Mouse (Mus musculus) intestine, embryonic 14.5 days (tissue): Measurements from ENCODE around the gene Hipk2. TPM values are rescaled to one million over a fixed set of nuclear protein-coding genes. Genes with fewer than 3 reads are reported as not detected.

Experiments
- ATAC-seq: fragments of 200-750 bp; cut with Nextera tagmentation; replicated peaks from 2 replicates; pipeline ENCODE4 v1.8.0; 2017; ENCODE audit warnings: low read depth, moderate number of reproducible peaks, moderate TSS enrichment, moderate library complexity; ENCODE audit not compliant: low FRiP score, low TSS enrichment
- DNase-seq: peaks from one replicate; pipeline ENCODE4 v3.0.0-alpha.2; 2018; ENCODE audit warnings: low spot score
- H3K27ac ChIP-seq: fragments of 300-500 bp; sonication (generic); 2 replicates; pipeline ENCODE4 v1.5.1; 2014; ENCODE audit warnings: low read depth, mild to moderate bottlenecking, control low read depth
- H3K27me3 ChIP-seq: fragments of 300-500 bp; sonication (generic); replicated peaks from 2 replicates; pipeline ENCODE4 v1.6.1; 2014; ENCODE audit warnings: low read length, control low read depth; ENCODE audit not compliant: control insufficient read depth, insufficient read depth
- H3K36me3 ChIP-seq: fragments of 300-500 bp; sonication (generic); 2 replicates; pipeline ENCODE4 v1.6.1; 2014; ENCODE audit warnings: low read length, control low read depth; ENCODE audit not compliant: control insufficient read depth, insufficient read depth
- H3K4me1 ChIP-seq: fragments of 300-500 bp; sonication (generic); replicated peaks from 2 replicates; pipeline ENCODE4 v1.6.1; 2014; ENCODE audit warnings: low read length, control low read depth, mixed read lengths; ENCODE audit not compliant: control insufficient read depth, insufficient read depth
- H3K4me2 ChIP-seq: fragments of 300-500 bp; sonication (generic); 2 replicates; pipeline ENCODE4 v1.6.1; 2014; ENCODE audit warnings: low read length
- H3K4me3 ChIP-seq: fragments of 300-500 bp; sonication (generic); 2 replicates; pipeline ENCODE4 v1.5.1; 2014; ENCODE audit warnings: low read depth, low read length, control low read depth, mixed read lengths
- H3K9ac ChIP-seq: fragments of 300-500 bp; sonication (generic); 2 replicates; pipeline ENCODE4 v1.6.1; 2014; ENCODE audit warnings: mild to moderate bottlenecking, low read length
- H3K9me3 ChIP-seq: fragments of 300-500 bp; sonication (generic); 2 replicates; pipeline ENCODE4 v1.6.1; 2016; ENCODE audit warnings: low read length, control low read depth; ENCODE audit not compliant: control insufficient read depth
- WGBS: fragments of 180-500 bp; shearing (Covaris S2); extraction: QIAGEN DNeasy Blood & Tissue Kit; methylation state at CpG from one replicate; pipeline ENCODE4 v1.1.7; 2014; 5-methylcytosine and 5-hydroxymethylcytosine counted together
- polyA plus RNA-seq: library from polyadenylated mRNA; unstranded; fragments of >200 nt; fragmentation: Nextera tagmentation; extraction: Ambion mirVana; gene quantifications from 2 replicates; pipeline ENCODE4 v1.2.1, GENCODE M21; 2014

The Hipk2 gene
- 24.7 and 27.9 TPM in 2 replicates for polyA plus RNA-seq

- Histone ChIP-seq H3K9me3 (no peaks in the 10 kb centered on the region), H3K4me3 (peak within 1 kb of the TSS; percentile 87), H3K4me2 (peak within 1 kb of the TSS; percentile 64), H3K4me1 (peaks cover 21% of the 10 kb centered on the region; the same call in 1 of the 2 replicates), H3K27ac (peak within 1 kb of the TSS; percentile 95), H3K27me3 (no peaks in the 10 kb centered on the region), H3K9ac (peak within 1 kb of the TSS; percentile 99), H3K36me3 (0 out of 2 replicates have a peak, but pooled peaks cover 6% of the 10 kb centered on the region)
- under 1% methylated on average over 91 of the region's 108 CpGs for WGBS
- DNase-seq (peak; percentile 89), ATAC-seq (peak; percentile 95)
Measured at GRCm38 (mm10) chr6:38876071-38876911, at the start of gene Hipk2. Gene Hipk2, minus strand, starts transcription at chr6:38876165.

GRCm38 (mm10) chr6:38925719-38926118 is 49.8 kb upstream of the Hipk2 start:
- 63% methylated on average over 7 of the region's 7 CpGs for WGBS
- Histone ChIP-seq H3K27me3 (no peaks in the 10 kb centered on the region), H3K4me3 (no peak overlapping the region), H3K27ac (no peak overlapping the region), H3K9me3 (no peaks in the 10 kb centered on the region), H3K9ac (no peak overlapping the region), H3K4me1 (peaks cover 10% of the 10 kb centered on the region), H3K4me2 (no peak overlapping the region), H3K36me3 (no peaks in the 10 kb centered on the region)
- ATAC-seq (no peak), DNase-seq (no peak)

GRCm38 (mm10) chr6:38923870-38924817 is 48.2 kb upstream of the Hipk2 start:
- 78% methylated on average over 18 of the region's 18 CpGs for WGBS
- no peak for DNase-seq

GRCm38 (mm10) chr6:38923450-38923849 is 47.5 kb upstream of the Hipk2 start:
- ATAC-seq (no peak), DNase-seq (no peak)
- Histone ChIP-seq H3K27me3 (no peaks in the 10 kb centered on the region), H3K4me1 (peaks cover 10% of the 10 kb centered on the region), H3K4me3 (no peak overlapping the region), H3K36me3 (no peaks in the 10 kb centered on the region), H3K9ac (no peak overlapping the region), H3K27ac (0 out of 2 replicates have a peak overlapping the region, but pooled peaks have one; percentile 33), H3K4me2 (no peak overlapping the region), H3K9me3 (no peaks in the 10 kb centered on the region)
- WGBS = 76% methylated on average over 4 of the region's 4 CpGs

More at GRCm38 (mm10) chr6:38923870-38924817, 48.2 kb upstream of the Hipk2 start:
- H3K4me3 ChIP-seq = no peak overlapping the region
- no peaks in the 10 kb centered on the region for H3K36me3 ChIP-seq
- H3K9ac ChIP-seq = no peak overlapping the region
- H3K27ac ChIP-seq = no peak overlapping the region
- H3K4me2 ChIP-seq = no peak overlapping the region
- H3K9me3 ChIP-seq = no peaks in the 10 kb centered on the region
- H3K4me1 ChIP-seq = peaks cover 10% of the 10 kb centered on the region
- peak; percentile 75 for ATAC-seq
- H3K27me3 ChIP-seq = no peaks in the 10 kb centered on the region

GRCm38 (mm10) chr6:38922517-38922916 is 46.6 kb upstream of the Hipk2 start:
- Histone ChIP-seq H3K4me1 (peaks cover 13% of the 10 kb centered on the region), H3K9me3 (no peaks in the 10 kb centered on the region), H3K27me3 (no peaks in the 10 kb centered on the region), H3K9ac (no peak overlapping the region), H3K4me2 (no peak overlapping the region), H3K27ac (no peak overlapping the region), H3K4me3 (no peak overlapping the region), H3K36me3 (no peaks in the 10 kb centered on the region)
- ATAC-seq (no peak), DNase-seq (no peak)
- 55% methylated on average over 2 of the region's 2 CpGs for WGBS

- H3K4me2 ChIP-seq = no peak overlapping the region
- no peaks in the 10 kb centered on the region for H3K36me3 ChIP-seq
- peaks cover 10% of the 10 kb centered on the region for H3K4me1 ChIP-seq
- no peaks in the 10 kb centered on the region for H3K9me3 ChIP-seq
- H3K9ac ChIP-seq = no peak overlapping the region
- no peak for ATAC-seq
- no peak for DNase-seq
- H3K4me3 ChIP-seq = no peak overlapping the region
- no peaks in the 10 kb centered on the region for H3K27me3 ChIP-seq
- H3K27ac ChIP-seq = peak overlapping the region; percentile 27; the same call in 1 of the 2 replicates
- 83% methylated on average over 8 of the region's 8 CpGs for WGBS
Measured at GRCm38 (mm10) chr6:38921810-38922116, 45.8 kb upstream of the Hipk2 start.

- no peaks in the 10 kb centered on the region for H3K27me3 ChIP-seq
- 56% methylated on average over 17 of the region's 17 CpGs for WGBS
- no peak overlapping the region for H3K4me3 ChIP-seq
- DNase-seq = no peak
- H3K9ac ChIP-seq = no peak overlapping the region
- peak overlapping the region; percentile 38; the same call in 1 of the 2 replicates for H3K27ac ChIP-seq
- H3K4me1 ChIP-seq = peaks cover 9% of the 10 kb centered on the region; the same call in 1 of the 2 replicates
- H3K4me2 ChIP-seq = no peak overlapping the region
- peak; percentile 57 for ATAC-seq
- no peaks in the 10 kb centered on the region for H3K36me3 ChIP-seq
- H3K9me3 ChIP-seq = no peaks in the 10 kb centered on the region
Measured at GRCm38 (mm10) chr6:38921095-38921809, 45.3 kb upstream of the Hipk2 start.

- Histone ChIP-seq H3K27me3 (no peaks in the 10 kb centered on the region), H3K9ac (no peak overlapping the region), H3K4me2 (no peak overlapping the region), H3K9me3 (no peaks in the 10 kb centered on the region), H3K4me3 (no peak overlapping the region), H3K27ac (no peak overlapping the region), H3K36me3 (no peaks in the 10 kb centered on the region), H3K4me1 (peaks cover 15% of the 10 kb centered on the region; the same call in 1 of the 2 replicates)
- no peak for ATAC-seq
- DNase-seq = no peak
- 81% methylated on average over 6 of the region's 6 CpGs for WGBS
Measured at GRCm38 (mm10) chr6:38920141-38920540, 44.2 kb upstream of the Hipk2 start.
